17 mouse cellular contexts compared by ENCODE assay signal in genomic region chr9:110314706-110315105, GRCm38 (mm10). TPM values are rescaled to one million over a fixed set of nuclear protein-coding genes. Genes with fewer than 3 reads are reported as not detected.
DNase-seq lines count a peak whose midpoint lies in the region; ATAC-seq lines count a peak whose summit lies in the region.
"Had no signal": no experiment of that assay in that cellular context is flagged by ENCODE, and none has a peak within 500 bp of the region (broad histone marks: within the 10 kb centered on the region; RNA-seq: fewer than 3 reads in every experiment).

No protein-coding gene starts in this region.

- peaks cover 80% of the 10 kb centered on the region for H3K36me3 ChIP-seq in embryonic facial prominence, embryonic 14.5 days (ENCODE audit: control insufficient read depth, insufficient read depth, low read length)
- peaks cover 98% of the 10 kb centered on the region for H3K36me3 ChIP-seq in embryonic facial prominence, embryonic 10.5 days (replicated peaks)

- no peaks in the 10 kb centered on the region for H3K4me1 ChIP-seq in embryonic facial prominence, embryonic 14.5 days (ENCODE audit: control insufficient read depth, insufficient read depth, low read length)
- no peaks in the 10 kb centered on the region for H3K4me1 ChIP-seq in embryonic facial prominence, embryonic 10.5 days
- H3K4me1 ChIP-seq: hindbrain, embryonic 13.5 days had no signal

- H3K9me3 ChIP-seq in embryonic facial prominence, embryonic 14.5 days (ENCODE audit: control insufficient read depth, low read length), result no peaks in the 10 kb centered on the region
- H3K9me3 ChIP-seq in embryonic facial prominence, embryonic 10.5 days, result no peaks in the 10 kb centered on the region
- H3K9me3 ChIP-seq: hindbrain, embryonic 13.5 days had no signal

- H3K9ac ChIP-seq in embryonic facial prominence, embryonic 14.5 days (ENCODE audit: low read depth, low read length), result no peak overlapping the region
- H3K9ac ChIP-seq: hindbrain, embryonic 13.5 days; lung, embryonic 14.5 days had no signal

- H3K4me2 ChIP-seq in embryonic facial prominence, embryonic 14.5 days (ENCODE audit: low read depth, low read length), result no peak overlapping the region
- H3K4me2 ChIP-seq: hindbrain, embryonic 13.5 days; lung, embryonic 14.5 days had no signal

- H3K4me3 ChIP-seq in embryonic facial prominence, embryonic 14.5 days (ENCODE audit: low read depth, low read length), result no peak overlapping the region
- no peak overlapping the region for H3K4me3 ChIP-seq in embryonic facial prominence, embryonic 10.5 days
- H3K4me3 ChIP-seq: hindbrain, embryonic 13.5 days had no signal

- DNase-seq in embryonic facial prominence, embryonic 14.5 days (ENCODE audit: low spot score), result no peak
- DNase-seq in embryonic facial prominence, embryonic 10.5 days (ENCODE audit: low spot score), result no peak
- peak; percentile 46 for DNase-seq in layer of hippocampus, adult 11-12 months (ENCODE audit: low spot score)
- DNase-seq in layer of hippocampus, postnatal 36 days, result no peak
- peak; percentile 32 for DNase-seq in 416B (ENCODE audit: low read depth)
- DNase-seq in T-cell, adult 2 months (ENCODE audit: low spot score), result no peak
- DNase-seq: adrenal gland, postnatal 36 days; B cell, adult 2 months; cerebellum, adult 9-11 months; lung, embryonic 14.5 days; midbrain, embryonic 14.5 days; retina, postnatal 1 day; thymus, postnatal 36 days had no signal

- 0 out of 2 replicates have a peak, but pooled peaks have one; percentile 15 for ATAC-seq in embryonic facial prominence, embryonic 14.5 days (ENCODE audit: low read depth)
- peak; percentile 95 for ATAC-seq in granulocyte monocyte progenitor cell, adult 5-6 weeks (replicated peaks; ENCODE audit: poor library complexity, severe bottlenecking)
- ATAC-seq: forebrain, embryonic 14.5 days; Patski had no signal

- no peaks in the 10 kb centered on the region for H3K27me3 ChIP-seq in embryonic facial prominence, embryonic 14.5 days (replicated peaks; ENCODE audit: control insufficient read depth, insufficient read depth, low read length)
- no peaks in the 10 kb centered on the region for H3K27me3 ChIP-seq in embryonic facial prominence, embryonic 10.5 days (replicated peaks; ENCODE audit: low read depth, poor library complexity, severe bottlenecking)
- H3K27me3 ChIP-seq: hindbrain, embryonic 13.5 days; Patski had no signal

- H3K27ac ChIP-seq in embryonic facial prominence, embryonic 14.5 days (replicated peaks; ENCODE audit: low read depth, low read length), result no peak overlapping the region
- H3K27ac ChIP-seq in embryonic facial prominence, embryonic 10.5 days (replicated peaks), result no peak overlapping the region
- H3K27ac ChIP-seq: hindbrain, embryonic 13.5 days had no signal

- 76% methylated on average over 4 of the region's 5 CpGs for WGBS in embryonic facial prominence, embryonic 14.5 days
- WGBS in embryonic facial prominence, embryonic 10.5 days, result 84% methylated on average over 5 of the region's 5 CpGs

RNA-seq across cellular contexts. Expression of gene Elp6, which starts 9.7 kb away (rescaled TPM):
- 17.7 and 21.5 TPM in 2 replicates for polyA plus RNA-seq in embryonic facial prominence, embryonic 14.5 days (2014; fragmentation: Nextera tagmentation; extraction: Ambion mirVana)
- polyA plus RNA-seq in embryonic facial prominence, embryonic 10.5 days (2016; fragmentation: Nextera tagmentation; extraction: Ambion mirVana), result 44.0 and 45.6 TPM in 2 replicates
- 10 to 100 TPM in 1 of 2 experiments, 1 to 10 TPM in 1; 9.7 to 13.8 TPM for total RNA-seq in layer of hippocampus, postnatal 36 days (2021)
- 7.6 and 11.0 TPM in 2 replicates for total RNA-seq in granulocyte monocyte progenitor cell, adult 5-6 weeks (2014; fragmentation: Nextera tagmentation)
- total RNA-seq in granulocyte monocyte progenitor cell, adult 5-6 weeks (2017), result 7.9 and 8.4 TPM in 2 replicates

RNA-seq across cellular contexts. Expression of gene Scap, which starts 18.4 kb away (rescaled TPM):
- polyA plus RNA-seq in embryonic facial prominence, embryonic 14.5 days (2014; fragmentation: Nextera tagmentation; extraction: Ambion mirVana), result 30.3 and 33.0 TPM in 2 replicates
- 38.5 and 40.3 TPM in 2 replicates for polyA plus RNA-seq in embryonic facial prominence, embryonic 10.5 days (2016; fragmentation: Nextera tagmentation; extraction: Ambion mirVana)
- total RNA-seq in layer of hippocampus, postnatal 36 days (2021), result 10 to 100 TPM; 97.4 to 98.6 TPM
- 31.4 and 56.3 TPM in 2 replicates for total RNA-seq in granulocyte monocyte progenitor cell, adult 5-6 weeks (2014; fragmentation: Nextera tagmentation)
- 24.1 and 43.1 TPM in 2 replicates for total RNA-seq in granulocyte monocyte progenitor cell, adult 5-6 weeks (2017)

Comparison
In these comparisons a context has a peak if more than half of its experiments do, and no peak if none do; other contexts are left out.
1. DNase-seq: peak in layer of hippocampus, adult 11-12 months (single experiment) and 416B (single experiment); none in embryonic facial prominence, embryonic 14.5 days (single experiment), embryonic facial prominence, embryonic 10.5 days (single experiment), layer of hippocampus, postnatal 36 days (0 of 2) and T-cell, adult 2 months (single experiment).